Mouse (Mus musculus) c-Kit-positive CD71-positive TER-119-negative erythroid progenitor cells, embryonic 14.5 days (primary cell): ENCODE results near the gene Cd82.

Experiments used
- DNase-seq: peaks from one replicate; pipeline ENCODE4 v3.0.0-alpha.2; 2013; ENCODE audit warnings: low read depth

Cd82 gene

GRCm38 (mm10) chr2:93466314-93466713 lies 3.4 kb upstream of the Cd82 start:
- no peak for DNase-seq

GRCm38 (mm10) chr2:93461869-93462714 lies 848 bp downstream of the Cd82 start:
- DNase-seq: peak; percentile 99

- DNase-seq: no peak
Observed at GRCm38 (mm10) chr2:93460786-93461469, 2.0 kb downstream of the Cd82 start.

- no peak for DNase-seq
Observed at GRCm38 (mm10) chr2:93459208-93459920, 3.6 kb downstream of the Cd82 start.

GRCm38 (mm10) chr2:93458332-93459207 lies 4.4 kb downstream of the Cd82 start:
- DNase-seq: no peak

- DNase-seq: no peak
Observed at GRCm38 (mm10) chr2:93457426-93458130, 5.4 kb downstream of the Cd82 start.

- no peak for DNase-seq
Observed at GRCm38 (mm10) chr2:93456140-93456539, 6.8 kb downstream of the Cd82 start.

GRCm38 (mm10) chr2:93454817-93455591 lies 7.9 kb downstream of the Cd82 start:
- no peak for DNase-seq

GRCm38 (mm10) chr2:93454334-93454733 lies 8.6 kb downstream of the Cd82 start:
- no peak for DNase-seq

GRCm38 (mm10) chr2:93453046-93453445 lies 9.9 kb downstream of the Cd82 start:
- DNase-seq: no peak

GRCm38 (mm10) chr2:93452506-93452905 lies 10.4 kb downstream of the Cd82 start:
- no peak for DNase-seq

- DNase-seq: no peak
Observed at GRCm38 (mm10) chr2:93452057-93452456, 10.9 kb downstream of the Cd82 start.

- DNase-seq: no peak
Observed at GRCm38 (mm10) chr2:93451219-93451938, 11.6 kb downstream of the Cd82 start.

- DNase-seq: no peak
Observed at GRCm38 (mm10) chr2:93450695-93451094, 12.2 kb downstream of the Cd82 start.

GRCm38 (mm10) chr2:93449657-93450056 lies 13.3 kb downstream of the Cd82 start:
- no peak for DNase-seq

GRCm38 (mm10) chr2:93448774-93449173 lies 14.2 kb downstream of the Cd82 start:
- DNase-seq: no peak

GRCm38 (mm10) chr2:93447500-93448249 lies 15.3 kb downstream of the Cd82 start:
- peak; percentile 73 for DNase-seq

GRCm38 (mm10) chr2:93446606-93447353 lies 16.2 kb downstream of the Cd82 start:
- DNase-seq: no peak
